19 mouse cellular contexts compared by ENCODE assay signal in the genomic region with DNA sequence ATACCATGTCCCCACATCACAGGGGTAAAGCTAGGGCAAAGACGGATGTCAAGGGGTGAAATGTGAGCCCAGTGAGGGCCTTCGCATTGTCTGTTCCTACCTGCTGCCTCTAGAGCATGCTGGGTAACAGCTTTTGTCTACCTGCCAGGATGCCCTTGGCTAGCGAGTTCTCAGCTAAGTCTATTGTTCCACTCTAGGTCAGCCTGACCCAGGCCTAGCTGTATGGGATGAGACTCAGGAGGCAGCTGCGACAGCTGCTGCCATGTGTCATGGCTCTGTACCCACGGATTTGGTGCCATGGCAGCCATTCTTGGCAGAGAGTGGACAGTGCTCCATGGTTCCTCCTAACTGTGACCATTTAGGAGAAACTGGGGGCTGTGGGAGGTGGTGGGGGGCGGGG.
DNase-seq lines count a peak whose midpoint lies in the region.
"Had no signal": no experiment of that assay in that cellular context is flagged by ENCODE, and none has a peak within 500 bp of the region (broad histone marks: within the 10 kb centered on the region; RNA-seq: fewer than 3 reads in every experiment).

No protein-coding gene starts in this region.

- peak; percentile 30 to 38 for DNase-seq in cerebellum, postnatal 14 days
- DNase-seq in cerebellum, adult 9-10 months = no peak
- peak; percentile 61 for DNase-seq in left cerebral cortex, postnatal 4 days
- no peak for DNase-seq in left cerebral cortex, postnatal 10 days (ENCODE audit: extremely low spot score in 1 of 2, low spot score in 2 of 2)
- DNase-seq in ovary, postnatal 36 days (ENCODE audit: low spot score) = peak; percentile 30
- DNase-seq in ovary, postnatal 14 days (ENCODE audit: low spot score) = no peak
- DNase-seq in skeletal muscle tissue, adult 2 months (ENCODE audit: low read depth, low spot score) = peak; percentile 25
- no peak for DNase-seq in layer of hippocampus, adult 11-12 months (ENCODE audit: low spot score)
- DNase-seq: adrenal gland, postnatal 36 days; cerebellum, adult 11 months; cerebellum, postnatal 25 days; embryo, embryonic 11 days; heart, adult 2 months; heart, postnatal 14 days; kidney, adult 11 months; kidney, postnatal 36 days; layer of hippocampus, adult 9-11 months; liver, postnatal 0 days; right cerebral cortex, postnatal 25 days had no signal

- intact Hi-C loops in left cerebral cortex, postnatal 4 days (cut with DNase I) = no loop called here
- intact Hi-C loops in left cerebral cortex, postnatal 10 days (cut with DNase I) = no loop called here

Comparison
In these comparisons a context has a peak if more than half of its experiments do, and no peak if none do; other contexts are left out.
1. DNase-seq: peak in cerebellum, postnatal 14 days (2 of 2), left cerebral cortex, postnatal 4 days (single experiment), ovary, postnatal 36 days (single experiment) and skeletal muscle tissue, adult 2 months (single experiment); none in cerebellum, adult 9-10 months (single experiment), left cerebral cortex, postnatal 10 days (0 of 2), ovary, postnatal 14 days (single experiment) and layer of hippocampus, adult 11-12 months (single experiment).